Mouse (Mus musculus): ENCODE measurements around the gene Kit. TPM values are rescaled to one million over a fixed set of nuclear protein-coding genes. Genes with fewer than 3 reads are reported as not detected.

Kit gene
- polyA plus RNA-seq, 1 experiment = 0.37 TPM

DNA sequence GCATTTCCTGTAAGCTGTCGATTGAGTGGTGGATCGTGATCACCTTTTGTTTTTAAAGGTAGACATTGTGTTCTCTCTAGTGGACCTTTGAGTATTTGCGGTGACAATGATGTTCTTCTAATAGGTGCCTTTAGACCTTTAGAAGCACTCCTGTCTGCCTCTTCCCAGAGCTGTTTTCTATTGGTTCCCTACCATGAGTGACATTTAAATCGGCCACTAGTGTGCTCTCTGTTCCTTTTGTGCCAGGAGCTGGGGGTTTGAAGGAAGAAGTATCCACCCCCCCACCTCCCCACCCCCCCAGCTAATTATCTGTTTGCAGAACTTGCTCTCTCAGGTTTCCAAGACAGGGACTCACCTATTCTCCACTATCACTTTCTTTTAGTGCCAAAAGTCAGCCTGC, 13.1 kb downstream of the Kit start:
- Histone ChIP-seq H3K4me1 (ENCODE audit: control insufficient read depth, insufficient read depth, low read length) (no peaks in the 10 kb centered on the region), H3K4me3 (ENCODE audit: insufficient read depth, low read length) (no peak overlapping the region), H3K27ac (ENCODE audit: insufficient read depth, low read length) (no peak overlapping the region)
- no peak for TF ChIP-seq POLR2A (IDR thresholded peaks at IDR 0.05; ENCODE audit: low read depth, low read length)

DNA sequence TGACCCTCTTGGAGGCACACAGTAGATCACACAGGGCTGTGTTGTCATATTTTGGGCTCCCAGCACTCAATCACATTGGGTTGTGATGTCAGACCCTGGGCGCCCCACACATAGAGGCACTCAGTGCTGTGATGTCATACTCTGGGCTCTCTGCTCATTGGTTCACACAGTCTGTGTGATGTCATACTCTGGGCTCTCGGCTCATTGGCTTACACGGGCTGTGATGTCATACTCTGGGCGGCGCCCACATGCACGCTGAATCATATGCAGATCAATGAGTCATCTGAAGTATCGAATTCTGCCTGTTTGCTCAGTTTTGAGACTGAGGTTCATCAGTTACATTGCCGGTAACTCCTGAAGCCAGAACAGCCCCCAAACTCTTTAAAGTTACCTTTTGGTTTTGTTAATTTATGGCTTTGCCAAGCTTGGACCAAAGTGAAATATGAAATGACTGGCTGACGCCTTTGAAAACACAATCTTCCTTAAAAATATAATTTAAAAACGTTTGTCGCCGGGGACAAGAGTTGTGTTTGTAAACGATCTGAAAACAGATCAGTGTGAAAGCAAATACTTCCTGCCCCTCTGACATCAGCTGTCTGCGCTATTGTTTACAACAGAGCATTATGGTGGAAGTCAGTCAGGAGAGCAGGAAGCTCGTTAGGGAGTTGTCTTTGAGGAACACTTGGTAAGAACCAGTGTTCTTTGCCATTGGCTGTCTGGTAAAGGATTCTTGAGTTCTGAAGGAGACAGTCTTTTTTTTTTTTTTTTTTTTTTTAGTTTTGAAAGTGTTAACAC, 15.0 kb downstream of the Kit start:
- TF ChIP-seq POLR2A (IDR thresholded peaks at IDR 0.05; ENCODE audit: low read depth, low read length) (no peak), CTCF (IDR thresholded peaks at IDR 0.05; ENCODE audit: borderline replicate concordance, insufficient read depth, low read length) (no peak)
- no peak overlapping the region for H3K4me3 ChIP-seq (ENCODE audit: insufficient read depth, low read length)
- no peak overlapping the region for H3K27ac ChIP-seq (ENCODE audit: insufficient read depth, low read length)
- H3K4me1 ChIP-seq (ENCODE audit: control insufficient read depth, insufficient read depth, low read length) = no peaks in the 10 kb centered on the region

DNA sequence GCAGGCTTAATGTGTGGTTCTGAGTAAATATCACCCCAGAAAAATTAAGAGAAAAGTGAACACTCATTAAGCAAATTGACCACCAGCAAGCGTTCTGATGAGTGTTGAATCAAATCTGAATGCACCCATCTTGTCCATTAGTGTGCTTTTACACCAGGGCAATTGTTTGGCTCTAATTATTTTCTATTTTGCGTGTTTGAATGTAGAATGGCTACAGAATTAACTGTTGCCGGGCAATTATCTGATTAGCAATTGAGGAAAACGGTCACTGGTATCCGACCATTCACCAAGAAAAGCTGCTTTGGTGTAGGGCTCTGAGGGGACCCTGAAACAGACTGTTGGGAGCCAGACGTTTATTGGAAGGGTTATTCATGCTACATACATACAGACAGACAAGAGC, 16.2 kb downstream of the Kit start:
- TF ChIP-seq CTCF (IDR thresholded peaks at IDR 0.05; ENCODE audit: borderline replicate concordance, insufficient read depth, low read length) = no peak
- TF ChIP-seq POLR2A (IDR thresholded peaks at IDR 0.05; ENCODE audit: low read depth, low read length) = no peak
- Histone ChIP-seq H3K27ac (ENCODE audit: insufficient read depth, low read length) (no peak overlapping the region), H3K4me1 (ENCODE audit: control insufficient read depth, insufficient read depth, low read length) (no peaks in the 10 kb centered on the region), H3K4me3 (ENCODE audit: insufficient read depth, low read length) (no peak overlapping the region)

DNA sequence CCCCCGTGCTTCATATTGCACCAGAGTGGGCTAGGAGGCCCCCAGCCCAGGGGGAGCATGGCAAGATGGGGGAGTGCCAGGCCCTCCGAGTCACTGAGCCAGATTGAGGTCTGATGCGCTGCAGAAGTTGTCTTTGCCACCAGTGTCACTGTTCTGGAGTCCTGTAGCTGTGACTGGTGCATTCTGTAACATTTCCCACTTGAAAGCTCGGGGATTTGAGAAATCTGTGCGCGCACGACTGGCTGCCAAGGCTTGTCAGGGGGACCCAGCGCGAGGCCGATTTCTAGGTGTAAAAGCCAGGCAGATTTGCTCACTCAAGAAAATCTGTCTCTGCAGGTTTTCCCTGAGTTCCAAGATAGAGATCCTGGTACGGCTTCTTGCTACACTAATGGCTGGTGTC, 16.9 kb downstream of the Kit start:
- H3K4me1 ChIP-seq (ENCODE audit: control insufficient read depth, insufficient read depth, low read length) = no peaks in the 10 kb centered on the region

DNA sequence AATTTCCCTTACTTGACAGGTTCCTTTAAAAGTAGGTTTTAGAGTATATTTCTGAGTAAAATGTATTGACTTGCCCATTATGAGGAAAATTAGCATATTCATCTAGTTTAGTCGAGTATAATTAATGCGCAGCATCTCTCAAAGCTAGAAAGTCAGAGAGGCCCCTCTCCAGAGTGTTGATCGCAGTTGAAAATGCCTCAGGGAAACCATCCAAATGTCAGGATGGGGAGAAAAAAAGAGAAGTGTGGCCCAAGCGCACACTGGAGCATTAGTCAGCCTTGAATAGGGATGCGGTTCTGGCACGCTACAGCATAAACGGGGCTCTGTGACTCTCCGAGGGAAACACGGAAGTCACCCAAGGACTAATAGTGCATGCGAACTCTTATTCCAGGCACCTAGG, 20.6 kb downstream of the Kit start:
- TF ChIP-seq CTCF (IDR thresholded peaks at IDR 0.05; ENCODE audit: borderline replicate concordance, insufficient read depth, low read length) (no peak), POLR2A (IDR thresholded peaks at IDR 0.05; ENCODE audit: low read depth, low read length) (no peak)

More for the DNA sequence above, 16.9 kb downstream of the Kit start:
- H3K4me3 ChIP-seq (ENCODE audit: insufficient read depth, low read length) = no peak overlapping the region
- no peak overlapping the region for H3K27ac ChIP-seq (ENCODE audit: insufficient read depth, low read length)
- TF ChIP-seq POLR2A (IDR thresholded peaks at IDR 0.05; ENCODE audit: low read depth, low read length) (no peak), CTCF (IDR thresholded peaks at IDR 0.05; ENCODE audit: borderline replicate concordance, insufficient read depth, low read length) (no peak)

DNA sequence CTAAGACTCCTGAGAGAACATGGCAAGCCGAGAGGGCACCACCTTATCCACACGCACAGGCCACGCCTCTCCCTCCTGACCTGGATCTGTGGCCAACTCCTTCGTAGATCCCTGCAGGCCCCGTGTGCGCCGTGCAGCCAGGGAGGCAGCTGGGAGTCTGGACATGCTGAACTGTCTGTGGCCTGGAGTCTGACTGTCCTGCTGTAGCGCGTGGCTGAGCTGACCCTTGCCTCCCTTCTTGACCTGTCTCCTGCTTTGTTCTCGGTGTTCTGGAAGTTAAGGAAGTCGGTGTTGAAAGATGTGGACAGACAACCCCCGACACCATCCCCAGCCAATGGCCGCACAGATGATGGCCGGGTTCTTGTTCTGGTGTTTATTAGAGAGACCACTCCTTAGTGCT, 21.5 kb downstream of the Kit start:
- no peak overlapping the region for H3K4me3 ChIP-seq (ENCODE audit: insufficient read depth, low read length)
- no peak overlapping the region for H3K27ac ChIP-seq (ENCODE audit: insufficient read depth, low read length)
- no peak for TF ChIP-seq POLR2A (IDR thresholded peaks at IDR 0.05; ENCODE audit: low read depth, low read length)
- no peak for TF ChIP-seq CTCF (IDR thresholded peaks at IDR 0.05; ENCODE audit: borderline replicate concordance, insufficient read depth, low read length)
- H3K4me1 ChIP-seq (ENCODE audit: control insufficient read depth, insufficient read depth, low read length) = no peaks in the 10 kb centered on the region

More for the DNA sequence above, 20.6 kb downstream of the Kit start:
- H3K4me3 ChIP-seq (ENCODE audit: insufficient read depth, low read length) = no peak overlapping the region
- H3K27ac ChIP-seq (ENCODE audit: insufficient read depth, low read length) = no peak overlapping the region
- no peaks in the 10 kb centered on the region for H3K4me1 ChIP-seq (ENCODE audit: control insufficient read depth, insufficient read depth, low read length)

DNA sequence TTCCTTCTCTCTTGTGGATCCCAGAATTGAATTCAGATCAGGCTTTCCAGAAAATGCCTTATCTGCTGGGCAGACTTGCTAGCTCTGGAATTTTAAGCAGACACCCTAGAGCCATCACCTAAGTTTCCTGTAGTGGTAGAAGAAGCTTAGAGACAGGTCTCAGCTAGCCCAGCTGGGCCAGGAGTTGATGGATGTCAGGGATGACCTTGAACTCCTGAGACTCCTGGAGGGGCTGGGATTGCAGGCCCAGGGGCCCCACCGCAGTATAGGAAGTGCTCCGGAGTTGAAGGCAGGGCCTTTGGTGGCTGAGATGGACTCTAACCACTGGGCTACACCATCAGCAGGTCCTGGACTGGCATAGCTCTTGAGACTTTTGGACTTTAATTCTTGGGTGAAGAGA, 22.6 kb downstream of the Kit start:
- no peak overlapping the region for H3K27ac ChIP-seq (ENCODE audit: insufficient read depth, low read length)
- H3K4me3 ChIP-seq (ENCODE audit: insufficient read depth, low read length) = no peak overlapping the region
- no peaks in the 10 kb centered on the region for H3K4me1 ChIP-seq (ENCODE audit: control insufficient read depth, insufficient read depth, low read length)
- no peak for TF ChIP-seq POLR2A (IDR thresholded peaks at IDR 0.05; ENCODE audit: low read depth, low read length)
- no peak for TF ChIP-seq CTCF (IDR thresholded peaks at IDR 0.05; ENCODE audit: borderline replicate concordance, insufficient read depth, low read length)

DNA sequence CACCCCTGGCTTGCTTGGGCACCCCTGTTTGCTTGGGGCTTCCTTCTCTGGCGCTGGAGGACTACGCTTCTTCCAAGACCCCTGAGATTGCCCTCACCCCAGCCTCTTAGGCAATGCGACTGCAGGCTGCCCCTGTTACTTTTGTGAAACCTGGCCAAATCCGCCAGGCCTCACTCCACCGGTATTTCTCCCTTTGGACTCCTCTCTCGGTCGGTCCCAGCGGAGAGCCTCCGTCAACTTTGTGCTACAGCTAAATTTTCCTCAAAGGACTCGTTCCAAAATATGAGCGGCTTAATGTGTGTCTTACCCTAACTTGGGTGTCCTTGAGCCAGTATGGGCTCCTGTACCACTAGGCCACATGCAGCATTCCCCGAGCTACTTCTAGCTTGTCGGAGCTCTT, 23.8 kb downstream of the Kit start:
- Histone ChIP-seq H3K4me1 (ENCODE audit: control insufficient read depth, insufficient read depth, low read length) (no peaks in the 10 kb centered on the region), H3K27ac (ENCODE audit: insufficient read depth, low read length) (no peak overlapping the region), H3K4me3 (ENCODE audit: insufficient read depth, low read length) (no peak overlapping the region)
- TF ChIP-seq POLR2A (IDR thresholded peaks at IDR 0.05; ENCODE audit: low read depth, low read length) = no peak

DNA sequence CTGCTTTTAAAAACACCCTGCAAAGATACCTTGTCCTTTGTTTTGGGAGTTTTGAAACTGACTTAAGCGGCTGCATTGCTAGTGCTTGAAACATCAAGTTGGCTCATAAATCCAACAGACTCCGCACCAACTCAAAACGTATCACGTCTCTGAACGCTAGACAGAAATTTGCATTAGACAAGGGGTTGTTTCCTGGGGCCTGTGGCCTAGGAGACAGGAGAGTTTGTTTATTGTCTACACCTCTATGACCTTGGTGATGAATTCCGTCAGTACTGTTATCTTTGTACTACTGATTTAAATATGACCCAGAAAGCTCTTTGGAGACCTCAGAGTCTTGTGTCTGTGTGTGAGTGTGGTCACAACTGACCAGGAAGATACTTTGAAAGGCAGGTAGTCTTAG, 25.3 kb downstream of the Kit start:
- Histone ChIP-seq H3K4me3 (ENCODE audit: insufficient read depth, low read length) (no peak overlapping the region), H3K4me1 (ENCODE audit: control insufficient read depth, insufficient read depth, low read length) (no peaks in the 10 kb centered on the region), H3K27ac (ENCODE audit: insufficient read depth, low read length) (no peak overlapping the region)
- TF ChIP-seq POLR2A (IDR thresholded peaks at IDR 0.05; ENCODE audit: low read depth, low read length) (no peak), CTCF (IDR thresholded peaks at IDR 0.05; ENCODE audit: borderline replicate concordance, insufficient read depth, low read length) (no peak)

DNA sequence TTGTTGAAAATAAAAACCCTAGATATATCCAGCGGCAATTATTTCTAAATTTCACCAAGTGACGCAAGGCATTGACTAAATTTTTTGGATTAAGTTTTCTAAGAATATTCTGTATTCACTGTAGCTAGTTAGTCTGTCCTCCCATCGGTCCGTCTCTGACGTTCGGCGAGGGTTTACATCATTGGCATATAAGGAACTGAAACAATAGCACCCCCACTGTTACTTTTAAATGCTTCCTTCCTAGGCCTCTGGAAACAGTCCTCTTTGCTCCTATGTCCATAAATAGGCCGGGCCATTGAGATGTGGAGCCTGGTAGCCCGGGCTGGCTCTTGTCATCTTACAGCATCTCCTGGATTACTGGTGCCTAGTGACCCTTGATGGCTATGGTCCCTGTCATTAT, 29.5 kb downstream of the Kit start:
- TF ChIP-seq CTCF (IDR thresholded peaks at IDR 0.05; ENCODE audit: borderline replicate concordance, insufficient read depth, low read length) (no peak), POLR2A (IDR thresholded peaks at IDR 0.05; ENCODE audit: low read depth, low read length) (no peak)
- Histone ChIP-seq H3K4me1 (ENCODE audit: control insufficient read depth, insufficient read depth, low read length) (no peaks in the 10 kb centered on the region), H3K27ac (ENCODE audit: insufficient read depth, low read length) (no peak overlapping the region), H3K4me3 (ENCODE audit: insufficient read depth, low read length) (no peak overlapping the region)

All from embryonic fibroblast, embryonic 13.5 days (primary cell).